Mouse (Mus musculus) stomach, embryonic 14.5 days (tissue): ENCODE results near the gene Unc93a2. TPM values are rescaled to one million over a fixed set of nuclear protein-coding genes. Genes with fewer than 3 reads are reported as not detected.
"Not testable (repeated sequence)": the region's sequence is repeated elsewhere in the genome, so short reads cannot be mapped to it uniquely, and the experiment has no call there.

Experiments
- ATAC-seq: fragments of 200-750 bp; cut with Nextera tagmentation; 2 replicates; pipeline ENCODE4 v1.8.0; 2017; ENCODE audit warnings: low read depth, moderate TSS enrichment; ENCODE audit not compliant: insufficient number of reproducible peaks, insufficient read depth, low FRiP score
- H3K27ac ChIP-seq: fragments of 300-500 bp; sonication (generic); 2 replicates; pipeline ENCODE4 v1.5.1; 2014; ENCODE audit warnings: mild to moderate bottlenecking, low read length, moderate library complexity, mixed read lengths
- H3K27me3 ChIP-seq: fragments of 300-500 bp; sonication (generic); 2 replicates; pipeline ENCODE4 v1.6.1; 2014; ENCODE audit warnings: low read length, control low read depth, mixed read lengths; ENCODE audit not compliant: control insufficient read depth, insufficient read depth
- H3K36me3 ChIP-seq: fragments of 300-500 bp; sonication (generic); 2 replicates; pipeline ENCODE4 v1.6.1; 2014; ENCODE audit warnings: mild to moderate bottlenecking, control low read depth, low read length, moderate library complexity, mixed read lengths; ENCODE audit not compliant: control insufficient read depth, insufficient read depth
- H3K4me1 ChIP-seq: fragments of 300-500 bp; sonication (generic); 2 replicates; pipeline ENCODE4 v1.6.1; 2014; ENCODE audit warnings: low read length, control low read depth, mixed read lengths; ENCODE audit not compliant: control insufficient read depth, insufficient read depth
- H3K4me2 ChIP-seq: fragments of 300-500 bp; sonication (generic); replicated peaks from 2 replicates; pipeline ENCODE4 v1.6.1; 2014; ENCODE audit warnings: low read depth, low read length, control low read depth
- H3K4me3 ChIP-seq: fragments of 300-500 bp; sonication (generic); 2 replicates; pipeline ENCODE4 v1.5.1; 2014; ENCODE audit warnings: low read depth, low read length, control low read depth
- H3K9ac ChIP-seq: fragments of 300-500 bp; sonication (generic); replicated peaks from 2 replicates; pipeline ENCODE4 v1.6.1; 2014; ENCODE audit warnings: low read depth, mild to moderate bottlenecking, control low read depth, low read length, moderate library complexity, mixed read lengths
- H3K9me3 ChIP-seq: fragments of 300-500 bp; sonication (generic); 2 replicates; pipeline ENCODE4 v1.6.1; 2016; ENCODE audit warnings: low read depth, low read length, control low read depth; ENCODE audit not compliant: control insufficient read depth
- WGBS: fragments of 180-500 bp; shearing (Covaris S2); extraction: QIAGEN DNeasy Blood & Tissue Kit; methylation state at CpG from one replicate; pipeline ENCODE4 v1.1.7; 2014; 5-methylcytosine and 5-hydroxymethylcytosine counted together
- polyA plus RNA-seq: library from polyadenylated mRNA; unstranded; fragments of >200 nt; fragmentation: Nextera tagmentation; extraction: Ambion mirVana; gene quantifications from 2 replicates; pipeline ENCODE4 v1.2.1, GENCODE M21; 2014

Unc93a2 gene
- not detected in 2 replicates for polyA plus RNA-seq

GRCm38 (mm10) chr17:7385364-7385763, at the start of gene Unc93a2:
Gene Unc93a2, minus strand, starts transcription at chr17:7385464.
- not testable (repeated sequence) for H3K9me3 ChIP-seq, H3K27ac ChIP-seq, H3K4me3 ChIP-seq, H3K27me3 ChIP-seq, H3K4me2 ChIP-seq, H3K4me1 ChIP-seq, H3K36me3 ChIP-seq, H3K9ac ChIP-seq, ATAC-seq
- WGBS: 79% methylated on average over 3 of the region's 3 CpGs

- WGBS: 83% methylated on average over 4 of the region's 4 CpGs
- not testable (repeated sequence) for H3K4me2 ChIP-seq, H3K9ac ChIP-seq, H3K27me3 ChIP-seq, H3K4me1 ChIP-seq, H3K4me3 ChIP-seq, H3K9me3 ChIP-seq, H3K36me3 ChIP-seq, ATAC-seq, H3K27ac ChIP-seq
Measured at GRCm38 (mm10) chr17:7434121-7434520, 48.9 kb upstream of the Unc93a2 start.

- H3K27ac ChIP-seq, H3K36me3 ChIP-seq, H3K9ac ChIP-seq, H3K4me2 ChIP-seq, H3K27me3 ChIP-seq, H3K4me3 ChIP-seq, H3K4me1 ChIP-seq, ATAC-seq, H3K9me3 ChIP-seq: not testable (repeated sequence)
- 66% methylated on average over 4 of the region's 4 CpGs for WGBS
Measured at GRCm38 (mm10) chr17:7430210-7430631, 45.0 kb upstream of the Unc93a2 start.

GRCm38 (mm10) chr17:7420191-7420973, 35.1 kb upstream of the Unc93a2 start:
- not testable (repeated sequence) for H3K9ac ChIP-seq, H3K9me3 ChIP-seq, H3K27ac ChIP-seq, H3K4me2 ChIP-seq, H3K36me3 ChIP-seq, H3K4me3 ChIP-seq, H3K4me1 ChIP-seq, H3K27me3 ChIP-seq
- peak; percentile 82; the same call in 1 of the 2 replicates for ATAC-seq
- WGBS: 27% methylated on average over 3 of the region's 3 CpGs

GRCm38 (mm10) chr17:7414601-7415310, 29.5 kb upstream of the Unc93a2 start:
- 92% methylated on average over 7 of the region's 9 CpGs for WGBS
- H3K9me3 ChIP-seq, H3K9ac ChIP-seq, H3K4me1 ChIP-seq, H3K4me2 ChIP-seq, H3K36me3 ChIP-seq, H3K27ac ChIP-seq, ATAC-seq, H3K4me3 ChIP-seq, H3K27me3 ChIP-seq: not testable (repeated sequence)

GRCm38 (mm10) chr17:7413336-7413735, 28.1 kb upstream of the Unc93a2 start:
- not testable (repeated sequence) for H3K4me3 ChIP-seq, H3K27ac ChIP-seq, H3K4me2 ChIP-seq, H3K27me3 ChIP-seq, H3K4me1 ChIP-seq, H3K9me3 ChIP-seq, ATAC-seq, H3K9ac ChIP-seq, H3K36me3 ChIP-seq
- WGBS: 70% methylated on average over 8 of the region's 8 CpGs

- ATAC-seq, H3K4me3 ChIP-seq: not testable (repeated sequence)
- WGBS: 82% methylated on average over 6 of the region's 6 CpGs
Measured at GRCm38 (mm10) chr17:7399770-7400169, 14.5 kb upstream of the Unc93a2 start.

GRCm38 (mm10) chr17:7398198-7398847, 13.1 kb upstream of the Unc93a2 start:
- H3K36me3 ChIP-seq, ATAC-seq, H3K9me3 ChIP-seq, H3K9ac ChIP-seq, H3K4me1 ChIP-seq, H3K27me3 ChIP-seq, H3K4me3 ChIP-seq, H3K27ac ChIP-seq, H3K4me2 ChIP-seq: not testable (repeated sequence)
- 81% methylated on average over 6 of the region's 6 CpGs for WGBS

More at GRCm38 (mm10) chr17:7399770-7400169, 14.5 kb upstream of the Unc93a2 start:
- H3K9ac ChIP-seq, H3K27ac ChIP-seq, H3K27me3 ChIP-seq, H3K36me3 ChIP-seq, H3K9me3 ChIP-seq, H3K4me1 ChIP-seq, H3K4me2 ChIP-seq: not testable (repeated sequence)
